Mouse (Mus musculus) mouse embryonic stem cell (cell line): ENCODE measurements around the gene Ctrb1.

Source experiments
- in situ Hi-C, 2 experiments: fragments of 300-500 bp; cut with MboI; formaldehyde crosslinking; loops; 1 replicate in 1 of 2; 3 replicates in 1 of 2; pipeline ENCODE4 v1.14.3; 2019 to 2020; ENCODE audit warnings: low sequenced_read_pairs in 2 of 2, low pct_unique_long_range_greater_than_20kb in 1 of 2, mixed read lengths in 1 of 2; ENCODE audit not compliant: unreplicated experiment in 1 of 2

Gene Ctrb1

GRCm38 (mm10) chr8:111700201-111700600 is 9.4 kb upstream of the Ctrb1 start:
- in situ Hi-C loops = loop anchor here (10.0 kb wide), 2 partner anchors 125 to 135 kb away; no protein-coding TSS in a partner anchor

GRCm38 (mm10) chr8:111699035-111699434 is 8.2 kb upstream of the Ctrb1 start:
- in situ Hi-C loops = loop anchor here in 1 of 2 experiments (25.0 kb wide), 1 partner anchor 338 kb away; no protein-coding TSS in a partner anchor

DNA sequence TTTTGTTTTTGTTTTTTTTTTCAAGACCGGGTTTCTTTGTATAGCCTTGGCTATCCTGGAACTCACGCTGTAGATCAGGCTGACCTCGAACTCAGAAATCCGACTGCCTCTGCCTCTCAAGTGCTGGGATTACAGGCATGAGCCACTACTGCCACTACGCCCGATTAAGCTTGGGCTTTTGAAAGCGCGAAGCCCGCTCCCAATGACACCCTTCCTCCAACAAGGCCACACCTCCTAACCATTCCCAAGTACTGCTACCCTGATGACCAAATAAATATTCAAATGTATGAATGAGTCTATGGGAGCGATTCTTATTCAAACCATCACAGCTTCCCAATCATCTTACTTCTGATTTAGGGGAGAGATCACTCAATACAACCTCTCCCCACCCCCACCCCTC is 6.8 kb upstream of the Ctrb1 start:
- in situ Hi-C loops = loop anchor here in 1 of 2 experiments (25.0 kb wide), 1 partner anchor 340 kb away; no protein-coding TSS in a partner anchor

GRCm38 (mm10) chr8:111695441-111695840 is 4.6 kb upstream of the Ctrb1 start:
- in situ Hi-C loops = loop anchor here in 1 of 2 experiments (25.0 kb wide), 1 partner anchor 342 kb away; no protein-coding TSS in a partner anchor

DNA sequence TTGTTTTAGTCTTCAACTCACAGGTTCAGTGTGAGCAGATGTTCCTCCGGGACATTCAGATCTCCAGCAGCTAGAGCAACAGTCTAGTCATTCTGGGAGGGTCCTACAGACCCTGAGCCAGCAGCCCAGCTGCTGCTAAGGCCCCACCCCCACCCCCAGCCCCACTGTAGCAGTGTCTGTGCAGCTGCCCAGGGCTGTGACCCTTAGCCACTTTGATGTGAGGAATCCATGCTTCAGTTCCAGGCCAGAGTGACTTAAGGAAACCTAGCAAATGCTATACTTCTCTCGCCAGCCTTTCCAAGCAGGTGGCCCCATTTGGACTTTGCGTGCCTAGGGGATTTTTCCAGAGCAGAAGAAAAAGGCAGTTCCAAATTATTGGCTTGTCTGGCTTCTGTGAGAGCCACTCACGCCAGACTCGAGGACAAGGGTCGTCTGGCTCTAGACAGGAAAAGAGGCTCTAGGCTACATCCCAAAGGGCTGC is 2.5 kb upstream of the Ctrb1 start:
- in situ Hi-C loops = loop anchor here in 1 of 2 experiments (25.0 kb wide), 1 partner anchor 344 kb away; no protein-coding TSS in a partner anchor

DNA sequence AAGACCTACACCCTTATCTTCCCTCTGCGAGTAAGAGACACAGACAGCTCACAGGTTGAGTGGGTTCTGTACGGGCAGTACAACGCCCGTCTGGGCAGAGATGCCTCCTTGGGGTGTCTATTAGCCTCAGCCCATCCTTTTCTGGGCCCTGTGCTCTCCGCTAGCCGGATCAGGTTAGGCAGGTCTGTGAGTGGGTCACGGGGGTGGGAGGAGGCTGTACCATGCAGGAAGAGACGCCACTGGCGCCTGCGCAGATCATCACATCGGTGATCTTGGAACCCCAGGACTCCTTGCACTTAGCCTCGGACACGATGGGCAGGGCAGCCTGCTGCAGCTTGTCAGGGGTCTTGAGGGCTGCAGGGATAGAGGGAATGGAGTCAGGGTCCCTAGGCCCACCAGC is 3.9 kb downstream of the Ctrb1 start:
- in situ Hi-C loops = loop anchor here in 1 of 2 experiments (25.0 kb wide), 1 partner anchor 350 kb away; no protein-coding TSS in a partner anchor

DNA sequence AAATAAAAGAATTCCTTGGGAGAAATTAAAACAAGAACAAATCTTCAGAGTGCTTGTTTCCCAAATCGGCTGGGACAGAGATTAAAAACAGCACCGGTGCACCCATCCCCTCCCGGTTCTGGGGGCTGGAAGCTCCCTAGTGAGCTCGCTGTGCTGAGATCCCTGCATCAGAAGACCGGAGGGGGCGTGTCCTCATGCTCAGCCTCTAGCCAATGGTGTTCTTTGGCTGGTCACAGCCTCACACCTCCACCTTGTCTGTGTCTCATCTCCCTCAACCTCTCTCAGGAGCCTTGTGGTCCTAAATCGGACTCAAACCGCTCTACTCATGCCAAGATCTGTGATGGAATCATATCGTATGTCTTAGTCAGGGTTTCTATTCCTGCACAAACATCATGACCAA is 8.3 kb downstream of the Ctrb1 start:
- in situ Hi-C loops = loop anchor here in 1 of 2 experiments (25.0 kb wide), 1 partner anchor 355 kb away; no protein-coding TSS in a partner anchor

DNA sequence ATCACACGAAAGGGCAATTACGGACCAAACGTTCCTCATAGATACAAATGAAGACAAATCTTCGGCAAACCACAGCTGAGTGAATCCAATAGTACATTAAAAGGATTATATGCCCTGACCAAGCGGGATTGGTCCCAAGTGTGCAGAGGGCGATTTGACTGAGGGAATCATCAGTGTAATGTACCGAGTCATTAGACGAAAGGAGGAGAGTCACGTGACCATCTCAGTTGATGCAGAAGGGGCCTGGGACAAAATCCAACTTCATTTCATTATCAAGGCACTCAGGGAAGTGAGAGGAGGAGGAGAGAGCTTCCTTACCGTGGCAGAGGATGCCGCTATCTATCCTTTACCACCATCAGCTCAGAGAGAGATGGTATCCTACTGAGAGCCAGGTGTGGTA is 9.7 kb downstream of the Ctrb1 start:
- in situ Hi-C loops = loop anchor here in 1 of 2 experiments (25.0 kb wide), 1 partner anchor 356 kb away; no protein-coding TSS in a partner anchor

GRCm38 (mm10) chr8:111680423-111681028 is 10.3 kb downstream of the Ctrb1 start:
- in situ Hi-C loops = loop anchor here in 1 of 2 experiments (25.0 kb wide), 1 partner anchor 357 kb away; no protein-coding TSS in a partner anchor

DNA sequence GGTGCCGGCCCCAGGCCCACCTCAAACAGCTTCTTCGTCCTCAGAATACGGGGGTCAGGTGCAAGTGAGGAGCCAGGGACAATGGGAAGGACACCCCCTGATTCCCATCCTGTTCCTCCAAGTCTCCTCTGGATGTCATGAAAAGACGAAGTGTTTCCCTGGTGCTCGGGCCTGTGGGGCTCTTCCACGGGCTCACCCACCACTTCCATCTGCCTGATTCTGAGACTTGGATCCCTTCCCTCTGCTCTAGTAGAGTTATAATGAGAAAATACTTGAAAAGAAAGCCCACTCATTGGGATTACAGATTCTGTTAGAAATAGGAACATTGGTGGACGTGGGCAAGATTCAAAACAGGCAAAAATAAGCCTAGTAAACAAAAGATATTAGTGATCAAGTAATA is 12.0 kb downstream of the Ctrb1 start:
- in situ Hi-C loops = loop anchor here in 1 of 2 experiments (25.0 kb wide), 1 partner anchor 358 kb away; no protein-coding TSS in a partner anchor

DNA sequence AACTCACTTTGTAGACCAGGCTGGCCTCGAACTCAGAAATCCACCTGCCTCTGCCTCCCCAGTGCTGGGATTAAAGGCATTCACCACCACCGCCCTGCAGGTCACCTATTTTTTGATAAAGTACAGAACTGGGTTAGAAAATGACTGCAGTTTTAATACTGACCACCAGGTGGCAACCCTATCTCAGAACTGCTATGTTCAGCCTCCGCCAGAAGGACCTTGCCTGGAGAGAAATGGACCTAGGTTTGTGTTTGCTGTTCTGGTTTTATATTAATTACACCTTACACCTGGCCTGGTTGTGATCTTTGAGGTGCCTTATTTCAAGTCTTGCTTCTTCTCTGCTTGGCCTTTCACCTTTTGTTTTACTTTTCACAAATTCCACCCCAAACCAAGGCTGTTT is 12.7 kb downstream of the Ctrb1 start:
- in situ Hi-C loops = loop anchor here in 1 of 2 experiments (25.0 kb wide), 1 partner anchor 359 kb away; no protein-coding TSS in a partner anchor

DNA sequence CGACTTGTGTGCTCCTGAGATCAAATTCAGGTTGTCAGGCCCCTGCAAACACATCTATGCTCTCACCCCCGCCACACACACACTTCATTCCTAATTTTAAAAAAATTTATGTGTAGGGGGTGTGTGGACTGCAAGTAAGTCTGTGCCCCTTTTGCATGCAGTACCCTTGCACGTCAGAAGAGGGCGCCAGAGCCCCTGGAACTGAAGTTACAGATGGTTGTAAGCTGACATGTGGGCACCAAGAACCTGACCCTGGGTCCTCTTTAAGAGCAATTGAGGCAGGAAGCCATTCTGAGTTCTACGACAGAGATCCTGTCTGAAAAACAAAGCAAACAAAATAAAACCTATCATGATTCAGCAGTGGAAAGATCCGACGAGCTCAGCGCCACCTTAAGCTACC is 14.6 kb downstream of the Ctrb1 start:
- in situ Hi-C loops = loop anchor here in 1 of 2 experiments (25.0 kb wide), 1 partner anchor 361 kb away; no protein-coding TSS in a partner anchor

GRCm38 (mm10) chr8:111666751-111667150 is 24.1 kb downstream of the Ctrb1 start:
- in situ Hi-C loops = no loop called here

GRCm38 (mm10) chr8:111662473-111662872 is 28.3 kb downstream of the Ctrb1 start:
- in situ Hi-C loops = no loop called here

DNA sequence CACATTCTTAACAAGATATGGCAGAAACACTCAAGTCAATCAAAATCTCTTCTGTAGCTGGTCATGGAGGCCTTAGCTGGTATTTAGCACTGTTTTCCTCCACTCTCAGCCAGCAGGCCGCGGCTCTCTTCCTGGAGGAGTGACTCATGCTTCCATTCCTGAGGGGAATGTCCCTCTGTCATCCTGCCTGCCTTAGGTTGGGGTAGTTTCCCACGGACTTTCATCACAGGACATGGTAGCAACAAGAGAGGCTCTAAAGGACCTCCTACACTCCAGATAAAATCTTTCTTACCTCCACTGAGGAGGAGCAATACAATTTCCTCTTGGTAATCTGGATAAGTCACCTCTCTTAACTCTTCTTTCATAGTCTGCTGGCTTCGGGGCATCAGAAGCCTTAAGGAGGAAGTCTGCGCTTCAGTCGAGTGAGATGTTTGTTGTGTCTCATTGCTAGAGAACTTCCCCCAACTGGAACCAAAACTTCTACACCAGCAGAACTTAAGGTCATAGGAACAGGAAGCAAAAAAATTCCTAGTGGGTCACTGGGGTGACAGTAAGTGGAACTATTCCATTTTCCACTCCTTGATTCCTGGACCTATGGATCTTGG is 31.9 kb downstream of the Ctrb1 start:
- in situ Hi-C loops = no loop called here

DNA sequence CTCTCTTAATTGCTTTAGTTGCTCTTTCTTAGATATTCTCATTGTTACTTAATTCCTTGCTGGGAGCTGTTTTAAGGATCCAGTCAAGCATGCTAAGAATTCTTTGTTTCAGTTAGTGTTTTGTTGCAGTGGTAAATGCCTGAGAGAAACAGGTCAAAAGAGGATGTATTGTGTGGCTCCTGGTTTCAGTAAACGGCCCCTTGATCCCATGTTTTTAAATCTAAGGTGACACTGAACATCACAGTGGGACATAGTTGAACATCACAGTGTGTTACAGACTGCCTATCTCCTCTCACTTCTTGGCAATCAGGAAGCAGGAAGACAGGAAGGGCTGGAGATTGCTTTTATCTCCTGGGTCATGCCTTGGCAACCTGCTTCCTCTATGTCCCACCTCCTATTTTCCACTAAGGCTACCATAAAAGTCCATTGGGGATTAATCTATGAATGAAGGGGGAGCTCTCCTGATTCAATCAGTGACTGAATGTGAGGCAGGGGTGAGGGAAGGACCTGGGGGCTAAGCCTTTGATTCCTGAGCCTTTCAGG is 33.4 kb downstream of the Ctrb1 start:
- in situ Hi-C loops = no loop called here

- in situ Hi-C loops = no loop called here
These were observed 37.3 kb downstream of the Ctrb1 start for GRCm38 (mm10) chr8:111653524-111653923.

DNA sequence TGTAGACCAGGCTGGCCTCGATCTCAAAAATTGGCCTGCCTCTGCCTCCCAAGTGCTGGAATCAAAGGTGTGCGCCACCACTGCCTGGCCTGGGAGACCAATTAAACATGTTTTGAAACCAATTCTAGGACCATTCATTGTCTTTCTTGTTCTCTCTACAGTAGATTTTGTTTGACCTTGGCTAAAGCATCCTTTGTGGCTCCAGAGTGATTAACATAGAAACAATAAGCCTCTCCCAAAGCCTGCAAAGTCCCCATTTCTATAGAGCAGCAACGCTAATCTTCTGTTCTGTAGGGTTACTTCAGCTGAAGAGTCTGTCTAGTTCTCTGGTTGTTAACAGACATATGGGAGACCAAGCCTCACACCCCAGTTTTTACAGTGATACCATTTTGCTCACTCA is 40.2 kb downstream of the Ctrb1 start:
- in situ Hi-C loops = no loop called here

GRCm38 (mm10) chr8:111648834-111649233 is 42.0 kb downstream of the Ctrb1 start:
- in situ Hi-C loops = no loop called here
